Mouse (Mus musculus) B cell, adult 62 days (primary cell): ENCODE results near the gene Igfbp1. TPM values are rescaled to one million over a fixed set of nuclear protein-coding genes. Genes with fewer than 3 reads are reported as not detected.

Source experiments
- total RNA-seq: library from RNA; stranded (reverse); gene quantifications from 4 replicates; pipeline ENCODE4 v1.2.4, GENCODE M21; 2023

The Igfbp1 gene
- total RNA-seq, result not detected in 4 replicates

GRCm38 (mm10) chr11:7197491-7197941 is at the start of gene Igfbp1:
Igfbp1 (plus strand) TSS chr11:7197782.

GRCm38 (mm10) chr11:7188469-7188868 is 9.1 kb upstream of the Igfbp1 start, which contains the start of gene Gm11985:
Gm11985 (minus strand) TSS chr11:7188569.

GRCm38 (mm10) chr11:7213501-7214341 is 16.1 kb downstream of the Igfbp1 start, which contains the start of gene Igfbp3:
Igfbp3 (minus strand) TSS chr11:7213923.

Other genes with a start within 250 kb of the Igfbp1 start
- not detected in 4 replicates for gene Adcy1, start 134.3 kb upstream of the Igfbp1 start, total RNA-seq
- not detected in 4 replicates for gene Gm11985, start 9.2 kb upstream of the Igfbp1 start, total RNA-seq
- 0.30 TPM in 1 of 4 replicates, not detected in the others for gene Igfbp3, start 16.1 kb downstream of the Igfbp1 start, total RNA-seq